Mouse (Mus musculus): ENCODE measurements around the gene Cntd1. TPM values are rescaled to one million over a fixed set of nuclear protein-coding genes. Genes with fewer than 3 reads are reported as not detected.
"Not testable (repeated sequence)": the region's sequence is repeated elsewhere in the genome, so short reads cannot be mapped to it uniquely, and the experiment has no call there.

Cntd1 gene
- total RNA-seq, 4 experiments from 2014 or later: 0.40 to 0.62 (median 0.57) TPM

DNA sequence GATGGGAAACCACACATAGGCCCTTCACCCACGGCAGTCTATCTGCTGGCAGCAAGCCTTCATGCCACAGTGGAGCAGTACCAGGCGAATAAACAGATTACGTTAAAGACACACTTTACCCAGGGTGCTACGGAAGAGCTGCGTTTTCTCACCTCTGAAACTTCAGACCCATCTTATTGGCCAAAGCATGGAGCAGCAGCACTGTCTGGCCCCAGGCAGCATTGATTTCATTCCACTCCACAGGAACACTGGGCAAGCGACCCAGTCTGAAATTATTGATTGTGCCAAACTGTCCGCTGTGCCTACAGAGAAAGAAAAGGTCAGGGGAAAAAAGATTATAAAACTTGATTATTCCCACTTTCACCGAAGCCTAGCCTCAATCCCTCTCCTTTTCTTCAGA, 12.4 kb downstream of the Cntd1 start:
- DNase-seq: no peak

DNA sequence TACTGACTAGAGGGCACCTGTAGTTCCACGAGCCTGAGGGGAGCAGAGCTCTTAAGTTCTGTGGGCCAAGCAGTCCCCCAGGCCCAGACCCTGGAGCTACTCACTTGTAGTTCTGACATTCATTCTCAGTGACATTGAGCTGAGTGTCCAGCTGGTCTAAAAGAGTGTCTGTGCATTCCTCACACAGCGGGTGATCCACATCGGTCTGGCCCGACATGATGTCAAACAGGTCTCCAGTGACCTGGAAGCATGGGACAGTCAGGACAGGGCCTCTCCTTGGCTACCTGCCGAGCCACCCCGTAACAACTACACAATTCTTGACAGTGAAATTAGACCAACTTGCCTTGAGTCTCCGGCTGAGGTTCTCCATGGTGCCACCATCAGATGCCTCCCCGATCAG, 16.4 kb downstream of the Cntd1 start:
- DNase-seq: no peak

DNA sequence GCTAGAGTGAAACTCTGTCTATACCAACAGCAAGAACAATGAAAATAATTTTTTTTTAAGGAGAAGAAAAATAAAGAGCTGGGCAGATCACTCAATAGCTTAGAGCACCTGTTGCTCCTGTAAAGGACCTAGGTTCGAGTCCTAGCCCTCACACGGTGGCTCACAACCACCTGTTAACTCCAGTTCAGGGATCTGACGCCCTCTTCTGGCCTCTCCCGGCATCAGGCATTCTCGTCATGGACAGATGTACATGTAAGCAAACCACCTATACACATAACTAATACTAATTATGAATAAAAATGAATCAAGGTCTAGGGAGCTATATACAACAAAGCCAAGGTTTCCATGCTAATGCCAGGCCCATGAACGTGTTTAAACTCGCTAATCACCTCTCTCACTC, 22.1 kb downstream of the Cntd1 start:
- DNase-seq: no peak

DNA sequence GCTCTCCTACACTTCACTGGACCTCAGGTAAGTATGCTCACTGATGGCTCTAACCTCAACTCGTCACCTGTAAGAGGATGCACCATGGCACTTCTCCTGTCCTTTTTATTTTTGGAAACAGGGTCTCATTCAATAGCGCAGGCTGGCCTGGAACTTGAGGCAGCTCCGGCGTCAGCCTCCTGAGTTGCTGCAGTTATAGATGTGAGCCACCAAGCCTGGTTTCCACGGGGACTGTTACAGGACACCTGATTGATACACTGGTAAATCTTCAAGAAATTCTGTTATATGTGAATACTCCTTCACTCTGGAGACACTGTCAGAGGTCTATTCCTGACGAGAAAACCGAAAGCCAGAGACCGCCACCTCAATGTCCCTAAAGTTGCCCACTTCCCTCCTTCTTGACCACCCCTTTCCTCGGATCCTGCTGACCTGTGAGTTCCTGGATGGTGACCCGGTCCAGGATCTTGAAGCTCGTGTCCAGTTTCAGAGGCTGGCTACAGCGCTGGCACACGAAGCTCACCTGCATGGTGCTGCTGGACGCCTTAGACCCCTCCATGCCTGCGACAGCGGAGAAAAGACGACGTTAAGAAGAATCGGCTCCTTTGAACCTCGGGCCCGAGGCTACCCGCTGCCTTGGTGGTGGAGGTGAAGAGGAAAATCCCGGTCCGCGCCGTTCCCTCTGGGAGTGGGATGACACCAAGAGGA, 22.6 kb downstream of the Cntd1 start:
- no peak for DNase-seq

DNA sequence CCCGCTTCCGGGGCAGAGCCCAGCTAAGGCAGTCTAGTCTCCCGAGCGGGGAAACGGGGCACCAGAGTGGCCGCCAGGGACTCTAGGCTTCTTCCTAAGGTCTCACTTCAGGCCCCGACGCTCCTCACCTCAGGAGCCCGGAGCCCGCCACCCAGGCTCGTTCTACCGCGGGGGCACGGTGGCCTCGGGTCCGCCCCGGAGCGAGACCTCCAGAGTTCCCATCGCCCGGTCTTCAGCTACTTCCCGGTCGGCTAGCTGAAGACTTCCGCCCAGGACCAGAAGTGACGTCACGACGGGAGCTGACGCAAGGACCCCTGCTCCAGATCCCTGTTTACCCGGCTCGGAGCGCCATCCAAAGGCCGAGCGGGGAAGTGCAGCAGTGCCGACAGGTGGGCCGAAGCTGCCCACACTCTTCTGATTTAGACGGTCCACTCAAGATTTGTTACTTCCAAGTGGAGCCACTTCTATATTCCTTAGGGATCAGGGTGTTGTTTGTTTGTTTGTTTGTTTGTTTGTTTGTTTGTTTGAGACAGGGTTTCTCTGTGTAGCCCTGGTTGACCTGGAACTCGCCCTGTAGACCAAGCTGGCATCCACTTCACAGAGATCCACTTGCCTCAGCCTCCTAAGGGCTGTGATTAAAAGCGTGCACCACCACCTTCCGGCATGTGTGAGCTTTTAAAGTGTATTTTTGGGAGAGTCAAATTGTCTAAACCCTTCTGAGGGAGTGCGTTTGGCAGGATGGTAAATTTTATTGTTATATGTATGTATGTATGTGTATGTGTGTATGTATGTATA, 23.4 kb downstream of the Cntd1 start, which contains the start of gene Becn1:
Gene Becn1 (minus strand): TSS at position 283 of the 795 bp plus-strand sequence.
- DNase-seq: peak; percentile 92

DNA sequence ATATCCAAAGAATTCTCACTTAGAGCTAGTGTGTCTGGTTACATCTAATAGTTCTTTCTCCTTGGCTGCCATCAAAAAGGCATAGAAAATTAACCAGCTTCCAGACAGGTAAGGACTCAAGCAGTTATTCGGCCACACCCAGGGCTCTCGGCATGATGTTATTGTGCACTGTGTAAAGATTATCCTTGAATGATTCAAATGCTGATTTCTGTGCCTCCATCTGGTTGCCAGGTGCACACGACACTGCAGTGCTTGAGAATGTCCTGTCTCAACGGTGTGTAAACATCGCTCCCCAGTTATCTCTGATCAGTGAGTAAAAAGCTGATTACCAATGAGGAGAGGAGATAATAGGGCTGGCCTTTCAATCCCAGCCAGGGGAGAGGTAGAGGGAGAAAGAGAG, 28.9 kb downstream of the Cntd1 start:
- no peak for DNase-seq

- no peak for DNase-seq
Observed at GRCm38 (mm10) chr11:101311083-101311482, 32.3 kb downstream of the Cntd1 start.

- DNase-seq: no peak
Observed at GRCm38 (mm10) chr11:101312150-101312549, 33.3 kb downstream of the Cntd1 start.

- DNase-seq: no peak
Observed at GRCm38 (mm10) chr11:101314567-101314966, 35.8 kb downstream of the Cntd1 start.

DNA sequence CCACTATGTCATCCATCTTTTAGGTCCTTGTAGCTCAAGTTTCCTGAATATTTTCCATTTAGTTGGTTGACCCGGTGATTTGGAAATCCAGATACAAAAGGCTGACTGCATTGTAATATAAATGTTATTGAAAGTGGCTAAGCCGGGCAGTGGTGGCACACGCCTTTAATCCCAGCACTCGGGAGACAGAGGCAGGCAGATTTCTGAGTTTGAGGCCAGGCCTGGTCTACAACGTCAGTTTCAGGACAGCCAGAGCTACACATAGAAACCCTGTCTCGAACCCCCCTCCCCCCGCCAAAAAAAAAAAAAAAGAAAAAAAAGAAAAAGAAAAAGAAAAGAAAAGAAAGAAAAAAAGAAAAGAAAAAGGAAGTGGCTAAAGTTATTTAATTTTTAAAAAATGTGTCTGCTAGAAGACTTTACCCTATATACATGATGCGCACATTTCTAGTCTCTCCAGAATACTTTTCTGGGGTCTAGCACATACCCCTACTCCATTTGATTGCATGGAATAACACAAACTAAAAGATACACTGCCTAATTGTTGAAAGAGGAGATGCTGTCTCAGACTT, 36.4 kb downstream of the Cntd1 start:
- DNase-seq: no peak

DNA sequence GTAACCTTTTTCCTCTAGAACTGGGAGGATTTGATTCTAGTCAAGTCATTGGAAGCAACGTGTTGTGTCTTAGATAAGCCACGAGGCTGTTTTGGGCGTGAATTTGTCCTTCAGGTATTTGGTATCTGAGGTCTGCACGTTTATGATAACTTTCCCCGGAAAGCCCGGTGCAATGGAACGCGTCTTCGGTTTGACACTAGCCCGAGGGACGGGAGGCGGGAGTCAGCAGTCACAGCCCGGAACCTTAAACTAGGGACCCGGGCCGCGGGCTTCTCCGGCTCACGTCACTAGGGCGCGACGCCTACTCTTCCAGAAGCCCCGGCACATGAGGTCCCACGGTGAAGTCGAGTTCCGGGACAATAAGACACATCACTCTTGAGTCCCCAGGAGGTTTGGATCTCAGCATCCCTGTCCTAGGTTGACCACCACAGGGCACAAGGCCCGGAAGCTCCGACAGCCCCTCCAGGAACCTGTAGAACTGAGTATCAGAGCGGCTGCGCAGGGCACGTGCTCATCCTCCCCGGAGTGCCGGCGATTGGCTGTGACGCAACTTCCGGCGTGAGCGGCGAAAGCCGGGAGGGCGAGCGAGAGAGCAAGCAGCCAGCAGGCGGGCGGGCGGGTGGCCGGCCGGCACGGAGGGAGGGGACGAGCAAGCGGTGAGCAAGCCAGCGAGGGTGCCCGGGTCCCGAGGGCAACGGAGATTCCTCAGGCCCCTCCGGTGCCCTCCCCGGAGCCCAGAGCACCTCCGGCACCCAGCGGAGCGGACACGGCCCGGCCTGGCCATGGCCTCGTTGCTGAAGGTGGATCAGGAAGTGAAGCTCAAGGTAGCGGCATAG, 37.1 kb downstream of the Cntd1 start, which contains the start of gene Psme3:
Gene Psme3 (plus strand): TSS at position 549 of the 836 bp plus-strand sequence.
- DNase-seq: peak; percentile 89

DNA sequence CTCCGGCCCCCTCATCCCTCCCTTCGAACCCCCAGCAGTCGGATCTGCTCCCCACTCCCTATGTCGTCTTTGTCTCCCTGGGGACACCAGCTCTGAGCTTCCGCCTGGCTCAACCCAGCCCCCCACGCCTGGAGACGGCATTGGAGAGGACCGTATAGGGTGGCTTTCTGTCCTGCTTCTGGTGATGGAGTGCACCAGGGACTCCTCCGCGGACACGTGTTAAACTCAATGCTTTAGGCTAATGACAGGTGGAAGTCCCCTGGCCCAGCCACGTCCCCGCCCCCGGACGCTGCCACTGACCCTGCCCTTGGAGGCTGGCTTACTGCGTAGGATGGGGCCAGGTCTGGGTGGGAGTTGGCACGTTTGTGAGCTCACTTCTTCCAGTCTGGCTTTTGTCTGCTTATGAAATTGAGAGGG, 37.7 kb downstream of the Cntd1 start:
- no peak for DNase-seq

DNA sequence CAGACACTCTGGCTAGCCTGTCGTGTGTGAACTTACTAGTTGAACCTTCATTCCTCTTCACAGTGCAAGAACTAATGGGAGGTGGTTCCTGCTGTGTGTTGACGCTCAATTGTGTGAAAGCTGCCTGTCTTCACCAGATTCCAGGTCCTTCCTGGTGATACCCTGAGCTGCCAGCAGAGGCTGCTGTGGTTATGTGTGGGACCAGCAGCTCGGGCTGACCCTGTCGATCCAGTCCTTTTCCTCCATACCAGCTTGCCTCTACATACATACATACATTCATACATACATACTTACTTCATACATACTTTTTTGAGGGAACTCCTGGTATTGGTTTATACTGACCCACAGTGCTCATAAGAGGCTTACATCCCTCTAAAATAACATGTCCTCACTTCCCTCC, 44.8 kb downstream of the Cntd1 start:
- peak; percentile 46 for DNase-seq

GRCm38 (mm10) chr11:101324763-101325162, 46.0 kb downstream of the Cntd1 start, which contains the start of gene Aoc2:
TSS of gene Aoc2 (plus strand) at chr11:101325063.
- DNase-seq: no peak

- DNase-seq: not testable (repeated sequence)
Observed at GRCm38 (mm10) chr11:101325201-101325600, 46.4 kb downstream of the Cntd1 start.

DNA sequence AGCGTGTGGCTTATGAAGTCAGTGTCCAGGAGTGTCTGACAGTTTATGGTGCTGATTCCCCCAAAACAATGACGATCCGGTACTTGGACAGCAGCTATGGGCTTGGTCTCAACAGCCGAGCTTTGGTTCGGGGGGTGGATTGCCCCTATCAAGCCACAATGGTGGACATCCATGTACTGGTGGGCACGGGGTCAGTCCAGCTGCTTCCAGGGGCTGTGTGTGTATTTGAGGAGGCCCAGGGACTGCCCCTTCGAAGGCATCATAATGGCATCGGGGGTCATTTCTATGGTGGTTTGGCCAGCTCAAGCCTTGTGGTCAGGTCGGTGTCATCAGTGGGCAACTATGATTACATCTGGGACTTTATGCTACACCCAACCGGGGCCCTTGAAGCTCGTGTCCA, 47.3 kb downstream of the Cntd1 start:
- DNase-seq: no peak

- DNase-seq: no peak
Observed at GRCm38 (mm10) chr11:101327311-101327710, 48.5 kb downstream of the Cntd1 start.

- DNase-seq: no peak
Observed at GRCm38 (mm10) chr11:101328941-101329635, 50.3 kb downstream of the Cntd1 start.

- no peak for DNase-seq
Observed at GRCm38 (mm10) chr11:101330371-101330924, 51.6 kb downstream of the Cntd1 start, which contains the start of gene Aoc3. TSS of gene Aoc3 (plus strand) at chr11:101330605.

DNA sequence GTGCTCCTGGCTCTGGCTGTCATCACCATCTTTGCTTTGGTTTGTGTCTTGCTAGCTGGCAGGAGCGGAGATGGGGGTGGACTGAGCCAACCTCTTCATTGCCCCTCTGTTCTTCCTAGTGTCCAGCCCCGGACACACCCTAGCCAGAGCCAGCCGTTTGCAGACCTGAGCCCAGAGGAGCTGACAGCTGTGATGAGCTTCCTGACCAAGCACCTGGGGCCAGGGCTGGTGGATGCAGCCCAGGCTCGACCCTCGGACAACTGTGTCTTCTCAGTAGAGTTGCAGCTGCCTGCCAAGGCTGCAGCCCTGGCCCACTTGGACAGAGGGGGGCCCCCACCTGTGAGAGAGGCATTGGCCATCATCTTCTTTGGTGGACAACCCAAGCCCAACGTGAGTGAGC, 52.1 kb downstream of the Cntd1 start:
- not testable (repeated sequence) for DNase-seq

GRCm38 (mm10) chr11:101332537-101332936, 53.7 kb downstream of the Cntd1 start:
- no peak for DNase-seq

Measured in adrenal gland, adult 8-10 months (tissue).